Comparison of ENCODE assay signal across 30 mouse cellular contexts in genomic region chr1:193934308-193934707, GRCm38 (mm10).
DNase-seq lines count a peak whose midpoint lies in the region; ATAC-seq and TF ChIP-seq lines count a peak whose summit lies in the region.
"Had no signal": no experiment of that assay in that cellular context is flagged by ENCODE, and none has a peak within 500 bp of the region (broad histone marks: within the 10 kb centered on the region; RNA-seq: fewer than 3 reads in every experiment).

No protein-coding gene starts in this region.

- H3K27me3 ChIP-seq in liver, embryonic 11.5 days (replicated peaks; ENCODE audit: control insufficient read depth, insufficient read depth, low read length): no peaks in the 10 kb centered on the region
- no peaks in the 10 kb centered on the region for H3K27me3 ChIP-seq in stomach, embryonic 14.5 days (ENCODE audit: control insufficient read depth, insufficient read depth, low read length)
- H3K27me3 ChIP-seq in stomach, postnatal 0 days (ENCODE audit: control insufficient read depth, insufficient read depth, low read length): no peaks in the 10 kb centered on the region
- H3K27me3 ChIP-seq in liver, postnatal 0 days (ENCODE audit: insufficient read depth, low read length): no peaks in the 10 kb centered on the region
- H3K27me3 ChIP-seq: embryonic facial prominence, embryonic 13.5 days; forebrain, embryonic 13.5 days; intestine, embryonic 15.5 days; midbrain, embryonic 12.5 days; Patski had no signal

- no peak overlapping the region for H3K27ac ChIP-seq in liver, embryonic 11.5 days (ENCODE audit: low read depth, low read length)
- no peak overlapping the region for H3K27ac ChIP-seq in stomach, embryonic 14.5 days (ENCODE audit: low read length)
- H3K27ac ChIP-seq in stomach, postnatal 0 days (replicated peaks): no peak overlapping the region
- peak overlapping the region; percentile 22; the same call in 1 of the 2 replicates for H3K27ac ChIP-seq in liver, postnatal 0 days (ENCODE audit: low read depth)
- H3K27ac ChIP-seq: embryonic facial prominence, embryonic 13.5 days; forebrain, embryonic 13.5 days; gastrocnemius, adult 2 months; heart, embryonic 10.5 days; intestine, embryonic 15.5 days; layer of hippocampus, adult 2 months; midbrain, embryonic 12.5 days had no signal

- H3K36me3 ChIP-seq in liver, embryonic 11.5 days (ENCODE audit: control insufficient read depth, insufficient read depth, low read length): no peaks in the 10 kb centered on the region
- H3K36me3 ChIP-seq in stomach, embryonic 14.5 days (ENCODE audit: control insufficient read depth, insufficient read depth, low read length): no peaks in the 10 kb centered on the region
- H3K36me3 ChIP-seq in stomach, postnatal 0 days (ENCODE audit: control insufficient read depth, insufficient read depth, low read length): no peaks in the 10 kb centered on the region
- H3K36me3 ChIP-seq in liver, postnatal 0 days (replicated peaks; ENCODE audit: insufficient read depth, low read length): no peaks in the 10 kb centered on the region
- H3K36me3 ChIP-seq: embryonic facial prominence, embryonic 13.5 days; G1E; heart, embryonic 10.5 days; intestine, embryonic 15.5 days; midbrain, embryonic 12.5 days had no signal

- TF ChIP-seq CTCF in stomach, postnatal 0 days (IDR thresholded peaks at IDR 0.05; ENCODE audit: low read depth): no peak
- TF ChIP-seq CTCF in liver, postnatal 0 days (IDR thresholded peaks at IDR 0.05; ENCODE audit: low read depth): no peak

- no peak overlapping the region for H3K9ac ChIP-seq in liver, embryonic 11.5 days (ENCODE audit: low read depth, low read length)
- no peak overlapping the region for H3K9ac ChIP-seq in stomach, embryonic 14.5 days (replicated peaks; ENCODE audit: low read depth, low read length)
- H3K9ac ChIP-seq in stomach, postnatal 0 days (ENCODE audit: low read length): no peak overlapping the region
- no peak overlapping the region for H3K9ac ChIP-seq in liver, postnatal 0 days (replicated peaks)
- H3K9ac ChIP-seq: embryonic facial prominence, embryonic 13.5 days; forebrain, embryonic 13.5 days; intestine, embryonic 15.5 days; midbrain, embryonic 12.5 days had no signal

- no peaks in the 10 kb centered on the region for H3K4me1 ChIP-seq in liver, embryonic 11.5 days (replicated peaks; ENCODE audit: control insufficient read depth, insufficient read depth, low read length)
- H3K4me1 ChIP-seq in stomach, embryonic 14.5 days (ENCODE audit: control insufficient read depth, insufficient read depth, low read length): no peaks in the 10 kb centered on the region
- H3K4me1 ChIP-seq in stomach, postnatal 0 days (replicated peaks; ENCODE audit: control insufficient read depth, insufficient read depth): no peaks in the 10 kb centered on the region
- H3K4me1 ChIP-seq in liver, postnatal 0 days (ENCODE audit: insufficient read depth): peaks cover 3% of the 10 kb centered on the region; the same call in 1 of the 2 replicates
- H3K4me1 ChIP-seq: embryonic facial prominence, embryonic 13.5 days; forebrain, embryonic 13.5 days; intestine, embryonic 15.5 days had no signal

- DNase-seq in liver: peak; percentile 4
- no peak for DNase-seq in liver, embryonic 11.5 days (ENCODE audit: low spot score)
- no peak for DNase-seq in stomach, postnatal 0 days (ENCODE audit: low spot score)
- peak; percentile 15 for DNase-seq in liver, postnatal 0 days
- no peak for DNase-seq in adrenal gland, postnatal 4 days (ENCODE audit: low spot score in 2 of 2)
- DNase-seq: adrenal gland, postnatal 10 days; cerebellum, adult 8-10 months; cerebellum, postnatal 36 days; embryo, embryonic 11 days; gastrocnemius, adult 2 months; kidney, adult 8-10 months; kidney, postnatal 25 days; layer of hippocampus, postnatal 36 days; lung, postnatal 10 days; right cerebral cortex, postnatal 14 days; spleen, adult 18-20 months; thymus, adult 2 months; thymus, postnatal 4 days had no signal

- TF ChIP-seq EP300 in stomach, postnatal 0 days (optimal IDR thresholded peaks at IDR 0.05): no peak
- TF ChIP-seq EP300 in liver, postnatal 0 days (IDR thresholded peaks at IDR 0.05; ENCODE audit: low read depth): no peak

- ATAC-seq in liver, embryonic 11.5 days (replicated peaks; ENCODE audit: low FRiP score): no peak; the same call in 1 of the 2 replicates
- ATAC-seq in stomach, embryonic 14.5 days (ENCODE audit: insufficient number of reproducible peaks, insufficient read depth, low FRiP score, low read depth): peak; percentile 88
- ATAC-seq in stomach, postnatal 0 days (ENCODE audit: low FRiP score, low TSS enrichment): no peak
- peak; percentile 72 for ATAC-seq in liver, postnatal 0 days
- ATAC-seq in CD4-positive, CD25-positive, alpha-beta regulatory T cell, adult 4 months: no peak
- ATAC-seq: forebrain, embryonic 13.5 days; hindbrain, embryonic 16.5 days; intestine, embryonic 15.5 days; Patski had no signal

- no peaks in the 10 kb centered on the region for H3K9me3 ChIP-seq in liver, embryonic 11.5 days (ENCODE audit: control insufficient read depth, low read length)
- no peaks in the 10 kb centered on the region for H3K9me3 ChIP-seq in stomach, embryonic 14.5 days (ENCODE audit: control insufficient read depth, low read depth, low read length)
- no peaks in the 10 kb centered on the region for H3K9me3 ChIP-seq in stomach, postnatal 0 days (ENCODE audit: control insufficient read depth, low read length)
- H3K9me3 ChIP-seq in liver, postnatal 0 days (ENCODE audit: low read length): no peaks in the 10 kb centered on the region
- H3K9me3 ChIP-seq: embryonic facial prominence, embryonic 13.5 days; forebrain, embryonic 13.5 days; G1E; heart, embryonic 10.5 days; intestine, embryonic 15.5 days; midbrain, embryonic 12.5 days had no signal

- WGBS in liver, embryonic 11.5 days: 41% methylated on average over 1 of the region's 1 CpGs
- WGBS in stomach, embryonic 14.5 days: 54% methylated on average over 1 of the region's 1 CpGs
- WGBS in stomach, postnatal 0 days: 61% methylated on average over 1 of the region's 1 CpGs
- 31% methylated on average over 1 of the region's 1 CpGs for WGBS in liver, postnatal 0 days (ENCODE audit: insufficient replicate concordance)

- H3K4me2 ChIP-seq in liver, embryonic 11.5 days: no peak overlapping the region
- H3K4me2 ChIP-seq in stomach, embryonic 14.5 days (replicated peaks; ENCODE audit: low read depth, low read length): no peak overlapping the region
- H3K4me2 ChIP-seq in stomach, postnatal 0 days (replicated peaks; ENCODE audit: low read depth): no peak overlapping the region
- H3K4me2 ChIP-seq in liver, postnatal 0 days (ENCODE audit: low read depth, low read length): no peak overlapping the region
- H3K4me2 ChIP-seq: embryonic facial prominence, embryonic 13.5 days; forebrain, embryonic 13.5 days; intestine, embryonic 15.5 days; midbrain, embryonic 12.5 days had no signal

- H3K4me3 ChIP-seq in liver, embryonic 11.5 days (ENCODE audit: low read depth, low read length): no peak overlapping the region
- no peak overlapping the region for H3K4me3 ChIP-seq in stomach, embryonic 14.5 days (ENCODE audit: low read depth, low read length)
- no peak overlapping the region for H3K4me3 ChIP-seq in stomach, postnatal 0 days (ENCODE audit: low read depth, low read length)
- no peak overlapping the region for H3K4me3 ChIP-seq in liver, postnatal 0 days (ENCODE audit: low read depth, low read length)
- H3K4me3 ChIP-seq: embryonic facial prominence, embryonic 13.5 days; erythroblast, embryonic 14.5 days; forebrain, embryonic 13.5 days; gastrocnemius, adult 2 months; heart, embryonic 10.5 days; intestine, embryonic 15.5 days; layer of hippocampus, adult 2 months; midbrain, embryonic 12.5 days had no signal

Comparison
In these comparisons a context has a peak if more than half of its experiments do, and no peak if none do; other contexts are left out.
1. DNase-seq: peak in liver (single experiment) and liver, postnatal 0 days (single experiment); none in liver, embryonic 11.5 days (single experiment), stomach, postnatal 0 days (single experiment) and adrenal gland, postnatal 4 days (0 of 2).
2. ATAC-seq: peak in stomach, embryonic 14.5 days (single experiment) and liver, postnatal 0 days (single experiment); none in liver, embryonic 11.5 days (single experiment), stomach, postnatal 0 days (single experiment) and CD4-positive, CD25-positive, alpha-beta regulatory T cell, adult 4 months (single experiment).